Mouse (Mus musculus) brain, embryonic 14.5 days (tissue): ENCODE results near the gene Zfp385c.
"Not testable (repeated sequence)": the region's sequence is repeated elsewhere in the genome, so short reads cannot be mapped to it uniquely, and the experiment has no call there.

Source experiments
- CTCF ChIP-seq: fragments of 200-500 bp; IDR thresholded peaks from 2 replicates; pipeline ENCODE4 v1.5.1; 2012; ENCODE audit warnings: inconsistent platforms, mild to moderate bottlenecking, moderate library complexity, borderline replicate concordance; ENCODE audit not compliant: insufficient read depth, insufficient read length; ENCODE audit errors: extremely low read depth
- POLR2A ChIP-seq: fragments of 200-500 bp; IDR thresholded peaks from 2 replicates; pipeline ENCODE4 v1.6.1; 2012; ENCODE audit warnings: mild to moderate bottlenecking, inconsistent platforms, borderline replicate concordance; ENCODE audit not compliant: poor library complexity, insufficient read depth, insufficient read length, severe bottlenecking; ENCODE audit errors: extremely low read depth

DNA sequence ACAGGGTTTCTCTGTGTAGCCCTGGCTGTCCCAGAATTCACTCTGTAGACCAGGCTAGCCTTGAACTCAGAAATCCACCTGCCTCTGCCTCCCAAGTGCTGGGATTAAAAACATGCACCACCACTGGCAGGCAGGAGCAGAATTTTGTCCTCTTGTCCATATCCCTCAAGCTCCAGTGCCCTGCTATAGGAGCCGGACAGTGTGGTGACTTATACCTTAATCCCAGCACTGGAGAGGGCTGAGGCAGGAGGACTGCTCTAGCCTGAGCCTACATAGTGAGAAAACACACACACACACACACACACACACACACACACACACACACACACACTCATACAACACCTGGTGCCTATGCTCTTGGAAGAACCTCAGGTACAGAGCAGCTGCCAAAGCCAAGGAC lies 109.8 kb downstream of the Zfp385c start:
- not testable (repeated sequence) for TF ChIP-seq POLR2A, CTCF
